Mouse (Mus musculus): ENCODE measurements around the gene Myh13. TPM values are rescaled to one million over a fixed set of nuclear protein-coding genes. Genes with fewer than 3 reads are reported as not detected.

The Myh13 gene
- polyA plus RNA-seq (2012; rRNA removed), result 0.04 TPM in 1 of 2 replicates, not detected in the other

DNA sequence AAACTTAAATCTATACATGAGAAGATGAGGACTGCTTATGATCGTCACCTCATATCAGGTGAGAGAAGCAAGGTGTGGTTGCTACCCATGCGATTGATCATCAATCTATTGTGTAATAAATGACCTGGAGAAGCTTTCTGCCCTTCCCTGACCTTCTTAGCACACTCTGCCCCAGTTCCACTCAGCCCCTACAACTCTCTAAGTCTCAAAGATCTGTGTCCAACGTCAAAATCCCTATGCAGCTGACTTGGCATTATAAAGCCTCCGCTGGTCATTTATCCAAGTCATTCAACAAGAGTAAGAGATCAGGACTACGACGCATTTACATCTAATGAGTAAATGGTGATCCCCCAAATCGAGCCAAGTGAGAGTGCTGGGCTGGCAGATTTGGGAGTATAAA is at the start of gene Myh13:
Gene Myh13, plus strand, starts transcription at position 301 of the 400 bp plus-strand sequence.
- no peak for DNase-seq (ENCODE audit: low read depth)
- TF ChIP-seq POLR2A (IDR thresholded peaks at IDR 0.05; ENCODE audit: borderline replicate concordance, extremely low read depth, insufficient read depth, insufficient read length, poor library complexity, severe bottlenecking), result no peak

DNA sequence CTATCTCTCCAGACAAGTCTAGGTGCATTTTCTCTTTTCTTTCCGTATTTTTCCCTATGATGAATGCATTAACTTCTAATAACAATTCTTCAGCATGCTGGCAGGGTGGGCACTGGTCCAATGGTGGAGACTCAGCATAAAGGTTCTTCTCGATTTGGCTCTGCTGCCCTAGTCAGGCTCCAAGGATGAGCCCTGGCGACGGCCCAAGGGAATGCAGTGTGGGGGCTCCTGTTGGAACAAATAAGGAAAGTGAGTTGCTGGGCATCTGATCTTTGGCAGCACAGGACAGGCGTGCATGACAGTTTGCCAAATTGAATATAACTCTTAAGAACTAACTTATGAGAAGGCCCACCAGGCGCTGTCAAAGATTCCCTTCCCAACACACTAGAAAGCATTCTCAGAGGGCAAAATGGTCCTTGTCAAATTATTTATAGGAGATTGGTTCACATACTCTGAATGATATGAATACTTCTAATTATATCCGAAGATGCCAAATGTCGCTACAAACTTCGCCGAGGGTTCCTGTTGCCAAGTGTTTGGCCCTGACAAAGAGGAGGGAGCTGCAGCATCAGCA is 44.8 kb upstream of the Myh13 start, which contains the start of gene Myh8:
Gene Myh8, plus strand, starts transcription at position 524 of the 574 bp plus-strand sequence.
- DNase-seq (ENCODE audit: low read depth), result peak; percentile 79
- TF ChIP-seq CTCF (IDR thresholded peaks at IDR 0.05; ENCODE audit: borderline replicate concordance, extremely low read depth, insufficient read depth, insufficient read length) (0 out of 2 replicates have a peak, but pooled peaks have one; percentile 1), POLR2A (IDR thresholded peaks at IDR 0.05; ENCODE audit: borderline replicate concordance, extremely low read depth, insufficient read depth, insufficient read length, poor library complexity, severe bottlenecking) (no peak)

DNA sequence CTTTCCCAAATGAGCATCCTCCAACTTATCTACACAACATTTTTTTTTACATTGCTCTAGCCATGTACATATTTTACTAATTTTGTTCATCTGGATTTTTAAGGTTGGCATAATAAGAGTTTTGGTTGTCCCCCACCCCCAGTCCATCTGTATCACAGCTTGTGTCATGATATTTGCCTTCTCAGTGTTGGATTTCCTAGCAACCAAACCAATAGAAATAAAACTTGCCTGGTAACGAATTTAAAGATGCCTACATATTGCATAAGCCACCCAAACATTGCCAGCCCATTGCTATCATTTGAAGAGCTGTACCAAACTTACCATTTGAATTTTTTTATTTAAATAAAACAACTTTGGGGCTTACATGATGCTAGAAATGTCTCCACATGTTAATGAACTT is 28.0 kb upstream of the Myh13 start:
- DNase-seq (ENCODE audit: low read depth), result no peak
- TF ChIP-seq POLR2A (IDR thresholded peaks at IDR 0.05; ENCODE audit: borderline replicate concordance, extremely low read depth, insufficient read depth, insufficient read length, poor library complexity, severe bottlenecking), result no peak
- TF ChIP-seq CTCF (IDR thresholded peaks at IDR 0.05; ENCODE audit: borderline replicate concordance, extremely low read depth, insufficient read depth, insufficient read length), result no peak

DNA sequence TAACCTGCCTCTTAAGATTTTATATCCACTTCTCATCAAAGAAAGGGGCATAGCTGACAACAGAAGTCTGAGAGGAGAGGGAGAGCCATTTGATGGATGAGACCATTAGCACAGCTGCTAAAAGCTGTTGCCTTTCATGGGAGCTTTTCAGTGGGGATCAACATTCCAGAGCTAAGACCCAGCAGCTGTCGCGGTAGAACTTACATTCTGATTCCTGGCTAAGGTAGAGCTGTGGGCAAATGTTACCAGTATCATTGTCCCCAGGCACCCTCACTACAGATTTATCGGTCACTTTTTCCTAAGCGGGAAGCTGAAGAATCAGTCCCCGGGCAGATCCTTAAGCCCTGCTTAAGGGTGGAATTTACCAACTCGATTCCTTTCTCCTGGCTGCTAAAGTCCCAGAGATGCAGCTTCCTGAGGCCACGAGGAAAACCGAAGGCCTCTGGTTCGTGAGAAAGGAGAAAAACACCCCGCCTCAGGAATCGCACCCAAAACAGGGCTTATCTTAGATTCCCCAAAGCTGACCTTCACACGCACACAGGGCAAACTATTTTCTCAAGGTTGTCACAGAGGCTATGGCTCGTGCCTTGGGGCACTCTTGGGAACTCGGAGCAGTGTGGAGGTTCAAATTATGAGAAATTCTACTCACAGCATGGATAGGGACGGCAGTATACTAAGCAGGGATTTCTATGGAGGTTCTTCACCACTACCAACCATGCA is 7.6 kb upstream of the Myh13 start:
- DNase-seq (ENCODE audit: low read depth), result peak; percentile 7
- TF ChIP-seq CTCF (IDR thresholded peaks at IDR 0.05; ENCODE audit: borderline replicate concordance, extremely low read depth, insufficient read depth, insufficient read length), result no peak
- TF ChIP-seq POLR2A (IDR thresholded peaks at IDR 0.05; ENCODE audit: borderline replicate concordance, extremely low read depth, insufficient read depth, insufficient read length, poor library complexity, severe bottlenecking), result no peak

DNA sequence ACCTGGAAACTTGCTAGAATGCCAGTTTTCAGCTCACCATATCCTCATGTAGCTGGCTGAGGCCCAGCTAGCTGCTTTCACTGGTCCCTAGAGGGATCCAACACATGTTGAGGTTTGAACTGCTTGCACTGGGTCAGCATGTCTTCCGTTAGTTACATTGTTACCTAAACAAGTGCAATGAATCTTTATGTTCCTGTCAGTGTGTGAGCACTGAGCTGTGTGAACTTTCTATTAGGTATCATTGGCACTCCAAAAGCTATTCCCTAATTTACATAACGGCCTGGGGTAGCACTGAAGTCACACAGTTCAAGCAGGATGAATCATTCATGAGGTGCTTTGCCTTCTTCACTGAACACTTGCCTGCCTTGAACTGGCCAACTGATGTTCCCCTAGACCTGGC is 5.1 kb downstream of the Myh13 start:
- no peak for DNase-seq (ENCODE audit: low read depth)

GRCm38 (mm10) chr11:67344556-67344955 is 23.1 kb downstream of the Myh13 start:
- no peak for DNase-seq (ENCODE audit: low read depth)
- no peak for TF ChIP-seq POLR2A (IDR thresholded peaks at IDR 0.05; ENCODE audit: borderline replicate concordance, extremely low read depth, insufficient read depth, insufficient read length, poor library complexity, severe bottlenecking)

More for the DNA sequence above, 5.1 kb downstream of the Myh13 start:
- TF ChIP-seq CTCF (IDR thresholded peaks at IDR 0.05; ENCODE audit: borderline replicate concordance, extremely low read depth, insufficient read depth, insufficient read length) (no peak), POLR2A (IDR thresholded peaks at IDR 0.05; ENCODE audit: borderline replicate concordance, extremely low read depth, insufficient read depth, insufficient read length, poor library complexity, severe bottlenecking) (no peak)

DNA sequence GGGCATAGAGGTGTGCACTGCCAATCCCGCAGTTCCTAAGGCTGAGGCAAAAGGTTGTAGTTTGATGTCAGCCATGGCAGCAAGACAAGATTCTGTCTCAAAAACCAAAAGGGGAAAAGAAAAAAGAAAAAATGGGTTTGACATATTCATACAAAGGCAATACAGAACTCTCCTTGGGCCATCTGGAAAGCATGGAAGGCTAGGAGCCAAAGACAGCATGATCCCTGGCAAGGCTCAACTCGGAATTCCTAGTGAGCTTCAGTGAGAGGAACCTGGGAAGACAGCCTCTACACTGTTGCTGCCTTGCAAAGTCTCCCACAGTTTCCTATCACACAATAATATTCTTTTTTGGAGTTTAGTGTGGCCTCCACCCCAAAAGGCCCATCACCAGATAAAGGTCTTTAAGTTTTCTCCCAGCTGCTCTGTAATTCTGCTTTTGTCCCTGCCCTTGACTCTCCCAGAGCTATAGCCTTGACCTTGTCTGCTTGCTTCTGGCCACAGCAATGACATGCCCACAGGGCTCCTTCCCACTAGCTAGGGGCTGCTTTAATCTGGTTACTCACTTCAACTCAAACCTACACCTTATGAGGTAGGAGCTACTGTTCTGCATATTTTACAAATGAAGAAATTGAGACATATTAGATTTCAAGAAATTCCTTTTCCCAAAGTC is 23.9 kb downstream of the Myh13 start:
- no peak for DNase-seq (ENCODE audit: low read depth)
- TF ChIP-seq CTCF (IDR thresholded peaks at IDR 0.05; ENCODE audit: borderline replicate concordance, extremely low read depth, insufficient read depth, insufficient read length), result no peak
- no peak for TF ChIP-seq POLR2A (IDR thresholded peaks at IDR 0.05; ENCODE audit: borderline replicate concordance, extremely low read depth, insufficient read depth, insufficient read length, poor library complexity, severe bottlenecking)

DNA sequence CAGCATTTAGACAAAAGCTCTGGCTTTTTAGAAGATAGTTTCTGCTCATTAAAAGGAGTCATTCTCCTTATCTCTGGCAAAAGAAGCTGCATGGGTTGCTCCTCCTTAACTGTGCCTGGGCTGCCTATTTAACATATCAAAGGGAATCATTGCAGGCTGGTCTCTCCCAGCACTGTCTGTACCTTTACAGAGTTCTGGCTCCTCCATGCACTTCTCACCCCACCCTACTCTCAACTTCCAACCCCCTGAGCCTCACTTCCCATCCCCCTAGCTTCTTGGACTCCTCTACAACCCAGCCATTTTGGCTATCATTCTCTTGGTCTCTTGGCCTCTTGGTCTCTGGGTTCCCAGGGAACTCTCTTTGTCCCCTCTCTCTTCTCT is 24.4 kb downstream of the Myh13 start:
- TF ChIP-seq CTCF (IDR thresholded peaks at IDR 0.05; ENCODE audit: borderline replicate concordance, extremely low read depth, insufficient read depth, insufficient read length) (no peak), POLR2A (IDR thresholded peaks at IDR 0.05; ENCODE audit: borderline replicate concordance, extremely low read depth, insufficient read depth, insufficient read length, poor library complexity, severe bottlenecking) (no peak)
- DNase-seq (ENCODE audit: low read depth), result no peak

DNA sequence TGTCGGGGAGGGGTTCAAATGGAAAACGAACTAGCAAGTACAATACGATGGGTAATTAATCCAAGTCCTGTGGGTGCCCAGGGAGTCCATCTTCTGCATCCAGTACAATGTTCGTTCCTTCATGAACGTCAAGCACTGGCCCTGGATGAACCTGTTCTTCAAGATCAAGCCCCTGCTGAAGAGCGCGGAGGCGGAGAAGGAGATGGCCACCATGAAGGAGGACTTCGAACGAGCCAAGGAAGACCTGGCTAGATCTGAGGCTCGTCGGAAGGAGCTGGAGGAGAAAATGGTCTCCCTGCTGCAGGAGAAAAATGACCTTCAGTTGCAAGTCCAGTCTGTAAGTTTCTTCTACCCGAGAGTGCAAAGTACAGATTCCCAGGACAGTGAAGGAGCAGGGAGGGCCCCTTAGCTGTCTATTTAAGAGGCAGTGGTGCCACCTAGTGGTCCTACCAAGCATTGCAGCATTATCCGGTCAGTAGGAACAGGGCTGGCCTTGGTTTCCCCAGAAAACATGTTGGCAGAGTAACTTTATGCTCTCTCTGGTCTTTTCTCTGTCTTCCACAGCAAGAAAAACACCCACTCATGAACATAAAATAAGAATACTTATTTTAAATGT is 28.8 kb downstream of the Myh13 start:
- TF ChIP-seq CTCF (IDR thresholded peaks at IDR 0.05; ENCODE audit: borderline replicate concordance, extremely low read depth, insufficient read depth, insufficient read length) (peak; percentile 88), POLR2A (IDR thresholded peaks at IDR 0.05; ENCODE audit: borderline replicate concordance, extremely low read depth, insufficient read depth, insufficient read length, poor library complexity, severe bottlenecking) (no peak)
- DNase-seq (ENCODE audit: low read depth), result peak; percentile 86

GRCm38 (mm10) chr11:67353011-67353410 is 31.6 kb downstream of the Myh13 start:
- DNase-seq (ENCODE audit: low read depth), result no peak
- TF ChIP-seq POLR2A (IDR thresholded peaks at IDR 0.05; ENCODE audit: borderline replicate concordance, extremely low read depth, insufficient read depth, insufficient read length, poor library complexity, severe bottlenecking), result no peak
- peak; percentile 36; the same call in 1 of the 2 replicates for TF ChIP-seq CTCF (IDR thresholded peaks at IDR 0.05; ENCODE audit: borderline replicate concordance, extremely low read depth, insufficient read depth, insufficient read length)

GRCm38 (mm10) chr11:67358031-67358430 is 36.6 kb downstream of the Myh13 start:
- no peak for DNase-seq (ENCODE audit: low read depth)
- no peak for TF ChIP-seq CTCF (IDR thresholded peaks at IDR 0.05; ENCODE audit: borderline replicate concordance, extremely low read depth, insufficient read depth, insufficient read length)
- no peak for TF ChIP-seq POLR2A (IDR thresholded peaks at IDR 0.05; ENCODE audit: borderline replicate concordance, extremely low read depth, insufficient read depth, insufficient read length, poor library complexity, severe bottlenecking)
